14 mouse cellular contexts compared by ENCODE assay signal in the genomic region with DNA sequence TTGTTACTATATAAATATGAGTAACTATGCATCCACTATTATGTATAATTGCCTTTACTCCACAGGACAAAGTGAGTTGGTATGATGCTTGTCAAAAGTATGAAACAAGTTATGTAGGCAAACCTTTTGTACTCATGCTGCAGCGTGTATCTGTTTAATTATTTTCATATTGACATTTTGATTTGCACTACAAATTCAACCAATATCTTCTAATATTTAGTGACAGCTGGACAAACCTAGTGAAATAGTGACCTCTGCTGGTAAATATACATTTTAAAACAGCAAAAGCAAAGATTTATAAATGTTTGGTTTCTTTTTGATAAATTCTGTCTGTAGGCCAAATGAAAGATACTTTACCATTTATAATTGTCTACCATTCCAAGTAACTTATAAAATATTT. TPM values are rescaled to one million over a fixed set of nuclear protein-coding genes. Genes with fewer than 3 reads are reported as not detected.
DNase-seq lines count a peak whose midpoint lies in the region; ATAC-seq and TF ChIP-seq lines count a peak whose summit lies in the region.
"Had no signal": no experiment of that assay in that cellular context is flagged by ENCODE, and none has a peak within 500 bp of the region (broad histone marks: within the 10 kb centered on the region; RNA-seq: fewer than 3 reads in every experiment).

No protein-coding gene starts in this region.

- no peaks in the 10 kb centered on the region for H3K27me3 ChIP-seq in kidney, embryonic 14.5 days (ENCODE audit: control insufficient read depth, insufficient read depth, low read length)
- H3K27me3 ChIP-seq in midbrain, postnatal 0 days (ENCODE audit: insufficient read depth, low read length) = no peaks in the 10 kb centered on the region
- no peaks in the 10 kb centered on the region for H3K27me3 ChIP-seq in midbrain, embryonic 13.5 days
- H3K27me3 ChIP-seq in splenic B cell, adult 2 months (ENCODE audit: control insufficient read depth, insufficient read depth, low read length, poor library complexity, severe bottlenecking) = no peaks in the 10 kb centered on the region
- H3K27me3 ChIP-seq: limb, embryonic 13.5 days had no signal

- no peak overlapping the region for H3K4me2 ChIP-seq in kidney, embryonic 14.5 days (replicated peaks; ENCODE audit: low read depth, low read length)
- H3K4me2 ChIP-seq in midbrain, postnatal 0 days (ENCODE audit: low read depth, low read length, poor library complexity, severe bottlenecking) = no peak overlapping the region
- no peak overlapping the region for H3K4me2 ChIP-seq in midbrain, embryonic 13.5 days (replicated peaks)
- H3K4me2 ChIP-seq: heart, embryonic 11.5 days; limb, embryonic 13.5 days had no signal

- no peak overlapping the region for H3K27ac ChIP-seq in kidney, embryonic 14.5 days (ENCODE audit: low read depth, low read length)
- no peak overlapping the region for H3K27ac ChIP-seq in midbrain, postnatal 0 days (ENCODE audit: low read depth, low read length)
- H3K27ac ChIP-seq in midbrain, embryonic 13.5 days = no peak overlapping the region
- H3K27ac ChIP-seq: limb, embryonic 13.5 days had no signal

- ATAC-seq in kidney, embryonic 14.5 days (ENCODE audit: low FRiP score, low TSS enrichment) = no peak
- no peak for ATAC-seq in midbrain, postnatal 0 days (ENCODE audit: low FRiP score)
- no peak for ATAC-seq in midbrain, embryonic 13.5 days

- DNase-seq in embryo, embryonic 11 days = peak; percentile 22
- no peak for DNase-seq in embryo, embryonic 9.5 days (ENCODE audit: extremely low spot score)
- peak; percentile 7 for DNase-seq in kidney, adult 9 months
- DNase-seq in midbrain, postnatal 0 days (ENCODE audit: low spot score) = no peak
- DNase-seq in splenic B cell, adult 2 months (ENCODE audit: low read depth, low spot score) = peak; percentile 9
- no peak for DNase-seq in natural killer cell, adult 2 months (ENCODE audit: low spot score in 2 of 2)
- DNase-seq: adrenal gland, adult 2 months; layer of hippocampus, postnatal 36 days; right cerebral cortex, postnatal 25 days; thymus, postnatal 14 days had no signal

- H3K9ac ChIP-seq in kidney, embryonic 14.5 days (ENCODE audit: low read depth, low read length) = no peak overlapping the region
- H3K9ac ChIP-seq in midbrain, postnatal 0 days (replicated peaks; ENCODE audit: low read length, poor library complexity, severe bottlenecking) = no peak overlapping the region
- no peak overlapping the region for H3K9ac ChIP-seq in midbrain, embryonic 13.5 days (replicated peaks)
- H3K9ac ChIP-seq: limb, embryonic 13.5 days had no signal

- WGBS in kidney, embryonic 14.5 days = 78% methylated on average over 1 of the region's 1 CpGs
- 43% methylated on average over 1 of the region's 1 CpGs for WGBS in midbrain, postnatal 0 days
- WGBS in midbrain, embryonic 13.5 days = 77% methylated on average over 1 of the region's 1 CpGs

- no peaks in the 10 kb centered on the region; the same call in 1 of the 2 replicates for H3K36me3 ChIP-seq in kidney, embryonic 14.5 days (ENCODE audit: control insufficient read depth, insufficient read depth, low read length)
- no peaks in the 10 kb centered on the region for H3K36me3 ChIP-seq in midbrain, postnatal 0 days (ENCODE audit: insufficient read depth, low read length)
- peaks cover 5% of the 10 kb centered on the region; the same call in 1 of the 2 replicates for H3K36me3 ChIP-seq in midbrain, embryonic 13.5 days
- no peaks in the 10 kb centered on the region for H3K36me3 ChIP-seq in splenic B cell, adult 2 months (ENCODE audit: control insufficient read depth, insufficient read depth, low read length, poor library complexity, severe bottlenecking)

- no peaks in the 10 kb centered on the region for H3K4me1 ChIP-seq in kidney, embryonic 14.5 days (ENCODE audit: control insufficient read depth, insufficient read depth, low read length)
- H3K4me1 ChIP-seq in midbrain, postnatal 0 days (ENCODE audit: insufficient read depth, low read length) = no peaks in the 10 kb centered on the region
- no peaks in the 10 kb centered on the region for H3K4me1 ChIP-seq in midbrain, embryonic 13.5 days (replicated peaks)
- H3K4me1 ChIP-seq: limb, embryonic 13.5 days had no signal

- H3K4me3 ChIP-seq in kidney, embryonic 14.5 days (ENCODE audit: low read length) = no peak overlapping the region
- H3K4me3 ChIP-seq in midbrain, postnatal 0 days (ENCODE audit: low read depth, low read length) = no peak overlapping the region
- no peak overlapping the region for H3K4me3 ChIP-seq in midbrain, embryonic 13.5 days (replicated peaks)
- H3K4me3 ChIP-seq: limb, embryonic 13.5 days had no signal

- H3K9me3 ChIP-seq in kidney, embryonic 14.5 days (ENCODE audit: control insufficient read depth, low read length) = 0 out of 2 replicates have a peak, but pooled peaks cover 3% of the 10 kb centered on the region
- no peaks in the 10 kb centered on the region for H3K9me3 ChIP-seq in midbrain, postnatal 0 days (ENCODE audit: low read length)
- no peaks in the 10 kb centered on the region for H3K9me3 ChIP-seq in midbrain, embryonic 13.5 days
- H3K9me3 ChIP-seq: limb, embryonic 13.5 days had no signal

- peak; percentile 69 for TF ChIP-seq CTCF in midbrain, postnatal 0 days (IDR thresholded peaks at IDR 0.05)

RNA-seq across cellular contexts. Expression of gene Pde5a, which starts 55.5 kb away (rescaled TPM):
- polyA plus RNA-seq in kidney, embryonic 14.5 days (2014; fragmentation: Nextera tagmentation; extraction: Ambion mirVana) = 5.7 and 7.4 TPM in 2 replicates
- 5.5 and 7.7 TPM in 2 replicates for total RNA-seq in midbrain, postnatal 0 days (2014; rRNA removed)
- polyA plus RNA-seq in midbrain, postnatal 0 days (2015; fragmentation: Nextera tagmentation; extraction: Ambion mirVana) = 1.0 TPM in 2 replicates
- 2.8 and 3.2 TPM in 2 replicates for polyA plus RNA-seq in midbrain, embryonic 13.5 days (2015; fragmentation: Nextera tagmentation; extraction: Ambion mirVana)

Comparison
In these comparisons a context has a peak if more than half of its experiments do, and no peak if none do; other contexts are left out.
1. DNase-seq: peak in embryo, embryonic 11 days (single experiment), kidney, adult 9 months (single experiment) and splenic B cell, adult 2 months (single experiment); none in embryo, embryonic 9.5 days (single experiment), midbrain, postnatal 0 days (single experiment) and natural killer cell, adult 2 months (0 of 2).